Mouse (Mus musculus) neural tube, embryonic 11.5 days (tissue): ENCODE measurements at regions not wholly inside any gene's neighbourhood (a gene's known extent, or its start where the extent isn't known, plus 50 kb on each side); places are given as distances from the start of the nearest gene placed in this dataset.
"Not testable (repeated sequence)": the region's sequence is repeated elsewhere in the genome, so short reads cannot be mapped to it uniquely, and the experiment has no call there.

Experiments
- ATAC-seq: fragments of 200-750 bp; cut with Nextera tagmentation; 2 replicates; pipeline ENCODE4 v1.8.0; 2017; ENCODE audit warnings: moderate number of reproducible peaks, mild to moderate bottlenecking, moderate TSS enrichment, moderate library complexity; ENCODE audit not compliant: insufficient read depth, low FRiP score, low TSS enrichment
- DNase-seq: peaks from one replicate; pipeline ENCODE4 v3.0.0-alpha.2; 2015; ENCODE audit warnings: low spot score
- H3K27ac ChIP-seq: fragments of 300-500 bp; sonication (generic); 2 replicates; pipeline ENCODE4 v1.5.1; 2014; ENCODE audit warnings: low read depth, mild to moderate bottlenecking, low read length
- H3K27me3 ChIP-seq: fragments of 300-500 bp; sonication (generic); 2 replicates; pipeline ENCODE4 v1.6.1; 2014; ENCODE audit warnings: mild to moderate bottlenecking, low read length, mixed read lengths; ENCODE audit not compliant: control insufficient read depth, insufficient read depth
- H3K36me3 ChIP-seq: fragments of 300-500 bp; sonication (generic); 2 replicates; pipeline ENCODE4 v1.6.1; 2014; ENCODE audit warnings: mild to moderate bottlenecking, low read length, moderate library complexity, mixed read lengths; ENCODE audit not compliant: control insufficient read depth, insufficient read depth
- H3K4me1 ChIP-seq: fragments of 300-500 bp; sonication (generic); 2 replicates; pipeline ENCODE4 v1.6.1; 2014; ENCODE audit warnings: low read length, mixed read lengths; ENCODE audit not compliant: control insufficient read depth, insufficient read depth
- H3K4me2 ChIP-seq: fragments of 300-500 bp; sonication (generic); 2 replicates; pipeline ENCODE4 v1.6.1; 2014; ENCODE audit warnings: low read depth, mild to moderate bottlenecking, moderate library complexity
- H3K4me3 ChIP-seq: fragments of 300-500 bp; sonication (generic); 2 replicates; pipeline ENCODE4 v1.5.1; 2014; ENCODE audit warnings: low read depth, low read length
- H3K9ac ChIP-seq: fragments of 300-500 bp; sonication (generic); 2 replicates; pipeline ENCODE4 v1.6.1; 2014; ENCODE audit warnings: mild to moderate bottlenecking, low read length
- H3K9me3 ChIP-seq: fragments of 300-500 bp; sonication (generic); 2 replicates; pipeline ENCODE4 v1.6.1; 2016; ENCODE audit warnings: low read length; ENCODE audit not compliant: control insufficient read depth
- WGBS: fragments of 180-500 bp; shearing (Covaris S2); extraction: QIAGEN DNeasy Blood & Tissue Kit; methylation state at CpG from one replicate; pipeline ENCODE4 v1.1.7; 2014; 5-methylcytosine and 5-hydroxymethylcytosine counted together

DNA sequence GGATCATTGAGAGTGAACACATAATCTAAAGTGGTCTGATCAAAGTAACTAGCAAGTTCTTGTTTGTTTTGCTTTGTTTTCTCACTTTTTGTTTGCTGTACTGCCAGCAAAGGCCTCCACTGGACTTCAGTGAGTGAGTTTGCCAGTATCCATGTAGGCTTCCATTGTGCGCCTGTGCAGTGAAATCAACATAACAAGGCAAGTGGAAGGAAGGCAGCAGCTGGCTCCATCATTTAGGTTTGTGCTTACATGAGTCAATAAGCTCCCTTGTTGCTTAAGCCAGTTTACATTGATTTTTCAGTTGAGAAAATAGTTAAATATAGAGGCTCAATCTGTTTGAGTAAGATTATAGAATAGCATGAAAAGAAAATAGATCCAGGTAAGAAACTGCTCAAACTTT lies 1255.7 kb upstream of the Nudt12 start:
- DNase-seq (no peak), ATAC-seq (no peak)
- H3K36me3 ChIP-seq, result no peaks in the 10 kb centered on the region
- no peak overlapping the region for H3K4me3 ChIP-seq
- no peak overlapping the region for H3K4me2 ChIP-seq
- H3K27ac ChIP-seq, result no peak overlapping the region
- H3K4me1 ChIP-seq, result no peaks in the 10 kb centered on the region
- WGBS, result 89% methylated on average over 1 of the region's 1 CpGs
- no peak overlapping the region for H3K9ac ChIP-seq
- H3K27me3 ChIP-seq, result no peaks in the 10 kb centered on the region
- H3K9me3 ChIP-seq, result no peaks in the 10 kb centered on the region

DNA sequence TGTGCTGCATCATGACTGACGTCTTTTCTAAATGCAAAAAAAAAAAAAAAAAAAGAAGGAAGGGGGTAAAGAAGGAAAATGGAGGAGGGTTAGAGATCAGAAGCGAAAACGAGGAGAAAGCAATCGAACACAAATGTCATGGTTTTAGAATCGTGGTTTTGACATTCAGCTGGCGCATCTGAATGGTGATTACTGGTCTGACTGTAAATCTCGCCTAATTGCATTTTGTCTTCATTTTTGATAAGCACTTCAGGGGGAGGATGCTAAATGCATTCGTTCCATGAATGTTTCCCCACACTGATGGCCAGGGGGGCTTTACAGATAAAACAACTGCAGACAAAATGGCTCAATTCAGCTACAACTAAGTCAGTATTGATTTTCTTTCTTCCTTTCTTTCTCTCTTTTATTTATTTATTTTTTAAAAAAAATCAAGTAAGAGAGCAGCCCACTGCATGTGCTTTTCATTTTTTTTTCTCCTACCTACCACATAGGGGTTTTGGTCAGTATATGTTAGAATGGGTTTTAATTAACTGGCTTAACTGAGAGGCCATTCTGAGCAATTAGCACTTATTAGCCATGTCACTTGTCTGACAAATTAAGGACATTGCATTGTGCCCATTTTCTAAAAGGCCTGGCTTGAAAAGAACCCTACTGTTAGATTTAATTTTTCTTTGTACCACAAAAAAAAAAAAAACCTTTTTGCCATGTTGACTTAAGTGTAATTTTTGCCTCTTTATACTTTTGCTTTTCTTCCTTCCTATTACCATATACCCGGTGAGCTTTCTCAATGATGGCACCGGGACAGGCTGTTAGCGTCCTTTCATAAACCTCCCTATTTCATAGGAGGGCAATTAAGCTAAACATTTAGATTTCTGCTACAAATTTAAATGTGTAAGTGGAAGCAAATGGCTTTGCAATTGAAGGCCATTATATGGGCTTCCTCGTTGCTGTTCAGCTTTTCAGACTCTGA lies 1254.4 kb upstream of the Nudt12 start:
- Histone ChIP-seq H3K27me3 (no peaks in the 10 kb centered on the region), H3K9me3 (no peaks in the 10 kb centered on the region), H3K4me2 (no peak overlapping the region), H3K4me1 (no peaks in the 10 kb centered on the region), H3K4me3 (no peak overlapping the region), H3K36me3 (no peaks in the 10 kb centered on the region), H3K27ac (no peak overlapping the region), H3K9ac (no peak overlapping the region)
- DNase-seq (no peak), ATAC-seq (no peak)
- 78% methylated on average over 12 of the region's 12 CpGs for WGBS

DNA sequence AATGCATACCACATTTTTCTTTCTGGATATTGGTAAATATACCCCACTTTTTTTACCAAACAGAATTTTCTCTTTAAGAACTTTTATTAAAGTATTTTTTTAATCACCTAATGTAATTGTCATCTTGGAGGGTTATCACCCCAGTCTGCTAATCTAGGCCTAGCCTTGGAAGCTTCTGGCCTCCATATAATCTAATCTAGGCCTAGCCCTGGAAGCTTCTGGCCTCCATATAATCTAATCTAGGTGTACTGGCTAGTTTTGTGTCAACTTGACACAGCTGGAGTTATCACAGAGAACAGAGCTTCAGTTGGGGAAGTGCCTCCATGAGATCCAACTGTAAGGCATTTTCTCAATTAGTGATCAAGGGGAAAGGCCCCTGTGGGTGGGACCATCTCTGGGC lies 1242.2 kb upstream of the Nudt12 start:
- not testable (repeated sequence) for H3K27me3 ChIP-seq, H3K36me3 ChIP-seq, H3K4me2 ChIP-seq, ATAC-seq, H3K4me1 ChIP-seq, H3K9ac ChIP-seq, H3K4me3 ChIP-seq, H3K9me3 ChIP-seq, H3K27ac ChIP-seq, DNase-seq

DNA sequence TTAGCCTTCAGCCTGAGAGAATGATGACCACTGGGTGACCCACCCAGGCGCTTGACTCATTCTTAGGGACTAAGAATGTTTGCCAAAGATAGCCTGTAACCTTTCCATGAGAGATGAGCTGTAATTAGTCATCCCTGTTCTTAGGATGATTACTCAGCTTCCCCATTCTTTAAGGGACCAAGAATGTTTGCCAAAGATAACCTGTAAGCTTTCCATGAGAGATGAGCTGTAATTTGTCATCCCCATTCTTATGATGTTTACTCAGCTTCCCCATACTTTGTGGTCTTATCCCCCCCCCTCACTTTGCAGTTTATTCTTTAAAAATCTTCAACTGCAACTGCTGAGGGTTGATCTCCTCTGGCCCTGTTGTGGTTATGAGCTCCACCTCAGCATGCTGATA lies 1236.8 kb upstream of the Nudt12 start:
- Histone ChIP-seq H3K4me2 (no peak overlapping the region), H3K27ac (no peak overlapping the region), H3K27me3 (no peaks in the 10 kb centered on the region), H3K9me3 (no peaks in the 10 kb centered on the region), H3K4me3 (no peak overlapping the region), H3K4me1 (no peaks in the 10 kb centered on the region), H3K9ac (no peak overlapping the region), H3K36me3 (no peaks in the 10 kb centered on the region)
- 88% methylated on average over 1 of the region's 1 CpGs for WGBS
- no peak for DNase-seq
- ATAC-seq, result no peak

DNA sequence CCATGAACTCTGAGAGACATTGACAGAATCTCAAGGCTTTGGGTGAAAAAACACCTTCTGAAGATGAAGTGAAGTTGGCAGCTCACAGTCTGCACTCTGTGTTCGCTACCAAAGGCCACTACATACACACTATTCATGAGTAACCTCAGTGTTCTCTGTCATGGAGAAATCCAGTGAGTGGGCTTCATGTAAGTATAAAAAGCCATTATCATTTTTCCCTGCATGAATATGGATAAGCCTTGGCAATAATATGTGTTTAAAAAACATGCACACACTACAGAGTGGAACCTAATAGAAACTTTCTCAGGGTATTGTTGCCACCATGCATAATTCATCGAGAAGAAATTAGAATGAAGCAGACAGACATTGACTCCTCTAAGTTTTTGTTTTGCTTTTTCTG lies 1221.3 kb upstream of the Nudt12 start:
- no peaks in the 10 kb centered on the region for H3K36me3 ChIP-seq
- H3K4me3 ChIP-seq, result no peak overlapping the region
- no peak overlapping the region for H3K27ac ChIP-seq
- H3K9me3 ChIP-seq, result no peaks in the 10 kb centered on the region
- WGBS, result 83% methylated on average over 2 of the region's 2 CpGs
- H3K4me2 ChIP-seq, result no peak overlapping the region
- no peak overlapping the region for H3K9ac ChIP-seq
- H3K27me3 ChIP-seq, result no peaks in the 10 kb centered on the region
- H3K4me1 ChIP-seq, result no peaks in the 10 kb centered on the region
- no peak for DNase-seq
- ATAC-seq, result no peak

DNA sequence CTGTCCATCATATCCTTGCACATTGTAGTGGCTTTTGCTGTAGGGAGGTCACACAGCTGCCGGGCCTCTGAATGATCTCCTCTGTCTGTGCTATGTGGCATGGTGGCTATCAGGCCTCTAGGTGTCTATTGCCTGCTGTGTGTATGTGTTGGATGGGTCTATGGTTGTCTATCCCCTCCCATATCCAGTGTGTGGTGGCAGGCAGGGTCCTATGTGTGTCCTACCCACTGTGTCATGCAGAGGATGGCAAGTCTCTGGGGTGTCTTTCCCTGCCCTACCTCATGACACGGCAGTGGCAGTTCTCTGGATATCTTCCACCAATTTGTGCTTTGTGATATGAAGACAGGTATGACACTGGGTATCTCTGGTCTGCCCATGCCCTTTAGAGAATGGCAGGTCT lies 1183.8 kb upstream of the Nudt12 start:
- Histone ChIP-seq H3K9me3 (no peaks in the 10 kb centered on the region), H3K27ac (no peak overlapping the region), H3K4me1 (no peaks in the 10 kb centered on the region), H3K4me3 (no peak overlapping the region), H3K27me3 (no peaks in the 10 kb centered on the region), H3K4me2 (no peak overlapping the region), H3K9ac (no peak overlapping the region), H3K36me3 (no peaks in the 10 kb centered on the region)
- ATAC-seq (no peak), DNase-seq (no peak)
- 92% methylated on average over 2 of the region's 2 CpGs for WGBS

DNA sequence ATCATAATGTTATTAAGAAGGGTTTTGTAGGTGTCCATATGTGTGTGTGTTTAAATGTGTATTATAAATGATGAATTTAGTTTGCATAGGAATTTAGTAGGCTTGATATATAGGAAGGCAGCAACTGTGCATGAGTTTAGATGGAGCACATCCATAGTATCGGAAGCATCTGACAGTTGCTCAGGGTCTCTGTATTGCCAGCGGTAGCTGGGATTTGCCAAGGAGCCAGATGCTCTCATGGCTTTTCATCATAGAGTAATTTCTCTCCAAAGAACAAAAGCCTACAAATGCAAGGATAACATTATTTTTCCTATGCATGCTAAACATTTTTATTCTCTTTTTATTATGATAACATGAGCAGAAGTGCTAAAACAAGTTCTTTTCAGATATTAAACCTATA lies 1168.1 kb upstream of the Nudt12 start:
- WGBS, result 94% methylated on average over 2 of the region's 2 CpGs
- Histone ChIP-seq H3K27me3 (no peaks in the 10 kb centered on the region), H3K9me3 (no peaks in the 10 kb centered on the region), H3K4me3 (no peak overlapping the region), H3K4me2 (no peak overlapping the region), H3K4me1 (no peaks in the 10 kb centered on the region), H3K27ac (no peak overlapping the region), H3K36me3 (no peaks in the 10 kb centered on the region), H3K9ac (no peak overlapping the region)
- DNase-seq, result no peak
- no peak for ATAC-seq

DNA sequence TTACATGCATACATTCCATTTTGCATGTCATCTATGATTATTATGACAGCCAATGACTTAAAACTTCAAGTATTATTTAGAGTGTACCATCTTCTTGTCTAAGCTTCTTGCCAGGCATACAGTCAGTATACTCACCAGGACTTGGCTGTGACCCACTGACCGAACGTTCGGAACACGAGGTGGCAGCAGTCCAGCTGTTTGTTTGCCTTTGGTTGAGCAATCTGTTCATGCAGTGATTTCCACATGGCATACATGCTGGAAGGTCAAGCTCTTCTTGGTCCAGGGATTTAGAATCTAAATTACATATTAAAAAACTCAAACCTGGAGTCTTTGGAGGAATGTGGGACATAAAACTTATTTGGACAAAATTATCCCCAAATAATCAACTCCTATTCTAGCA lies 1167.5 kb upstream of the Nudt12 start:
- ATAC-seq (no peak), DNase-seq (no peak)
- WGBS, result 85% methylated on average over 4 of the region's 4 CpGs
- H3K4me1 ChIP-seq, result no peaks in the 10 kb centered on the region
- H3K9ac ChIP-seq, result no peak overlapping the region
- no peak overlapping the region for H3K27ac ChIP-seq
- H3K36me3 ChIP-seq, result no peaks in the 10 kb centered on the region
- no peaks in the 10 kb centered on the region for H3K9me3 ChIP-seq
- no peak overlapping the region for H3K4me2 ChIP-seq
- H3K27me3 ChIP-seq, result no peaks in the 10 kb centered on the region
- H3K4me3 ChIP-seq, result no peak overlapping the region

DNA sequence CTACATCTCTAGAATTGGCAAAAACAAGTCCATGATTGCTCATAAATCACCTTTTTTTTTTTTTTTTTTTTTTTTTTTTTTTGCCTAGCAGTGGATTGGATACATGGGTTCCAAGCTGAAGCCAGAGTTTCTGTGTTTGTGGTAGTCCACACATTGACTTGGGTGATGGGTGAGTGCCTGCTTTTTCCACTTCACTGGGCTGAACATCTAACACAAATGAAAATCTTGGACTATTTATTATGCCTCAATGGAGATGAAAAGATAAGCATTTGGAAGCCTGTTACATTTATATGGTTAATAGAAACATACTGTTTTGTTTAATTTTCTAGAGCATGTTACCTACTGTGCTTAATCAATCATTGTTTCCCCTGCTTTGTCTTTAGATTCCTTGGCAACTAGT lies 1152.4 kb upstream of the Nudt12 start:
- H3K4me1 ChIP-seq, result no peaks in the 10 kb centered on the region
- H3K9me3 ChIP-seq, result no peaks in the 10 kb centered on the region
- DNase-seq (no peak), ATAC-seq (no peak)
- no peak overlapping the region for H3K9ac ChIP-seq
- no peak overlapping the region for H3K4me2 ChIP-seq
- no peaks in the 10 kb centered on the region for H3K27me3 ChIP-seq
- H3K36me3 ChIP-seq, result no peaks in the 10 kb centered on the region
- no peak overlapping the region for H3K4me3 ChIP-seq
- H3K27ac ChIP-seq, result no peak overlapping the region
